25 mouse cellular contexts compared by ENCODE assay signal in genomic region chr11:31837243-31837642, GRCm38 (mm10). TPM values are rescaled to one million over a fixed set of nuclear protein-coding genes. Genes with fewer than 3 reads are reported as not detected.
A peak's percentile ranks its signal among the peaks of the same experiment; 100 is the strongest.
DNase-seq lines count a peak whose midpoint lies in the region; ATAC-seq and TF ChIP-seq lines count a peak whose summit lies in the region.
"Had no signal": no experiment of that assay in that cellular context is flagged by ENCODE, and none has a peak within 500 bp of the region (broad histone marks: within the 10 kb centered on the region; RNA-seq: fewer than 3 reads in every experiment).

No protein-coding gene starts in this region.

- no peak for DNase-seq in cerebellum, adult 11 months
- no peak for DNase-seq in gastrocnemius, adult 2 months
- no peak for DNase-seq in gastrocnemius, adult 18-20 months (ENCODE audit: low spot score)
- DNase-seq in midbrain, postnatal 0 days (ENCODE audit: low spot score) = peak; percentile 59
- DNase-seq: adrenal gland, postnatal 10 days; embryo, embryonic 11 days; gastrocnemius, postnatal 10 days; heart, postnatal 10 days; kidney, adult 11 months; kidney, postnatal 4 days; left cerebral cortex, postnatal 4 days; lung, postnatal 4 days; right cerebral cortex, adult 18-20 months; right cerebral cortex, postnatal 4 days; thymus, postnatal 25 days had no signal

- H3K4me1 ChIP-seq in midbrain, postnatal 0 days (ENCODE audit: insufficient read depth, low read length) = peaks cover 12% of the 10 kb centered on the region
- H3K4me1 ChIP-seq in midbrain, embryonic 16.5 days (ENCODE audit: control insufficient read depth, insufficient read depth, low read length) = peaks cover 14% of the 10 kb centered on the region
- H3K4me1 ChIP-seq in liver, embryonic 16.5 days (ENCODE audit: control insufficient read depth, low read depth, low read length) = peaks cover 70% of the 10 kb centered on the region

- no peak overlapping the region for H3K9ac ChIP-seq in midbrain, postnatal 0 days (replicated peaks; ENCODE audit: low read length, poor library complexity, severe bottlenecking)
- no peak overlapping the region for H3K9ac ChIP-seq in midbrain, embryonic 16.5 days (ENCODE audit: low read depth, low read length)
- no peak overlapping the region for H3K9ac ChIP-seq in liver, embryonic 16.5 days (ENCODE audit: low read depth, low read length)
- H3K9ac ChIP-seq: embryonic facial prominence, embryonic 13.5 days; heart, embryonic 12.5 days; limb, embryonic 15.5 days; neural tube, embryonic 15.5 days had no signal

- peak overlapping the region; percentile 84; the same call in 1 of the 2 replicates for H3K27ac ChIP-seq in gastrocnemius, adult 2 months
- H3K27ac ChIP-seq in midbrain, postnatal 0 days (ENCODE audit: low read depth, low read length) = no peak overlapping the region
- no peak overlapping the region for H3K27ac ChIP-seq in midbrain, embryonic 16.5 days (ENCODE audit: low read length)
- H3K27ac ChIP-seq in liver, embryonic 16.5 days (ENCODE audit: low read length) = peak overlapping the region; percentile 81; the same call in 1 of the 2 replicates
- H3K27ac ChIP-seq: embryonic facial prominence, embryonic 13.5 days; left cerebral cortex, adult 2 months; limb, embryonic 15.5 days; neural tube, embryonic 15.5 days had no signal

- H3K4me2 ChIP-seq in midbrain, postnatal 0 days (ENCODE audit: low read depth, low read length, poor library complexity, severe bottlenecking) = no peak overlapping the region
- no peak overlapping the region for H3K4me2 ChIP-seq in midbrain, embryonic 16.5 days (ENCODE audit: low read length)
- no peak overlapping the region for H3K4me2 ChIP-seq in liver, embryonic 16.5 days (ENCODE audit: low read depth, low read length)
- H3K4me2 ChIP-seq: embryonic facial prominence, embryonic 13.5 days; heart, embryonic 12.5 days; limb, embryonic 15.5 days; neural tube, embryonic 15.5 days had no signal

- 87% methylated on average over 3 of the region's 3 CpGs for WGBS in midbrain, postnatal 0 days
- WGBS in midbrain, embryonic 16.5 days = 87% methylated on average over 3 of the region's 3 CpGs
- 88% methylated on average over 3 of the region's 3 CpGs for WGBS in liver, embryonic 16.5 days (ENCODE audit: insufficient replicate concordance)

- intact Hi-C loops in gastrocnemius, adult 2 months (cut with DNase I) = no loop called here

- no peak overlapping the region for H3K4me3 ChIP-seq in gastrocnemius, adult 2 months
- no peak overlapping the region for H3K4me3 ChIP-seq in midbrain, postnatal 0 days (ENCODE audit: low read depth, low read length)
- no peak overlapping the region for H3K4me3 ChIP-seq in midbrain, embryonic 16.5 days (ENCODE audit: low read depth, low read length)
- no peak overlapping the region for H3K4me3 ChIP-seq in liver, embryonic 16.5 days (ENCODE audit: low read depth, low read length)
- H3K4me3 ChIP-seq: embryonic facial prominence, embryonic 13.5 days; erythroblast, embryonic 14.5 days; heart, embryonic 12.5 days; left cerebral cortex, adult 2 months; limb, embryonic 15.5 days; neural tube, embryonic 15.5 days had no signal

- no peaks in the 10 kb centered on the region for H3K9me3 ChIP-seq in midbrain, postnatal 0 days (ENCODE audit: low read length)
- H3K9me3 ChIP-seq in midbrain, embryonic 16.5 days (replicated peaks; ENCODE audit: control insufficient read depth, low read length, poor library complexity, severe bottlenecking) = no peaks in the 10 kb centered on the region
- no peaks in the 10 kb centered on the region for H3K9me3 ChIP-seq in liver, embryonic 16.5 days (replicated peaks; ENCODE audit: control insufficient read depth, low read length)
- H3K9me3 ChIP-seq: embryonic facial prominence, embryonic 13.5 days; heart, embryonic 12.5 days; limb, embryonic 15.5 days; neural tube, embryonic 15.5 days had no signal

- no peaks in the 10 kb centered on the region for H3K27me3 ChIP-seq in midbrain, postnatal 0 days (ENCODE audit: insufficient read depth, low read length)
- H3K27me3 ChIP-seq in midbrain, embryonic 16.5 days (ENCODE audit: control insufficient read depth, insufficient read depth, low read depth, low read length) = no peaks in the 10 kb centered on the region
- no peaks in the 10 kb centered on the region for H3K27me3 ChIP-seq in liver, embryonic 16.5 days (ENCODE audit: control insufficient read depth, insufficient read depth, low read depth, low read length)
- H3K27me3 ChIP-seq: embryonic facial prominence, embryonic 13.5 days; heart, embryonic 12.5 days; limb, embryonic 15.5 days; neural tube, embryonic 15.5 days had no signal

- TF ChIP-seq CTCF in gastrocnemius, adult 2 months (IDR thresholded peaks at IDR 0.05) = no peak
- TF ChIP-seq CTCF in midbrain, postnatal 0 days (IDR thresholded peaks at IDR 0.05) = no peak

- no peaks in the 10 kb centered on the region for H3K36me3 ChIP-seq in midbrain, postnatal 0 days (ENCODE audit: insufficient read depth, low read length)
- H3K36me3 ChIP-seq in midbrain, embryonic 16.5 days (ENCODE audit: control insufficient read depth, insufficient read depth, low read length) = no peaks in the 10 kb centered on the region
- no peaks in the 10 kb centered on the region for H3K36me3 ChIP-seq in liver, embryonic 16.5 days (ENCODE audit: control insufficient read depth, insufficient read depth)
- H3K36me3 ChIP-seq: embryonic facial prominence, embryonic 13.5 days; heart, embryonic 12.5 days; limb, embryonic 15.5 days; neural tube, embryonic 15.5 days had no signal

- ATAC-seq in cerebellum, adult (ENCODE audit: insufficient number of reproducible peaks, low FRiP score, low TSS enrichment) = 0 out of 2 replicates have a peak, but pooled peaks have one; percentile 29
- ATAC-seq in midbrain, postnatal 0 days (ENCODE audit: low FRiP score) = no peak
- ATAC-seq in midbrain, embryonic 16.5 days = no peak
- ATAC-seq in liver, embryonic 16.5 days (ENCODE audit: low read depth) = no peak
- ATAC-seq in CD4-positive, CD25-positive, alpha-beta regulatory T cell, adult 4 months = no peak

RNA-seq across cellular contexts. Expression of gene Cpeb4, which starts 34.8 kb away (rescaled TPM):
- total RNA-seq in gastrocnemius, adult 2 months (2021) = 100 to 1,000 TPM in 1 of 2 experiments, 10 to 100 TPM in 1; 95.0 to 120 TPM
- total RNA-seq in gastrocnemius, adult 18-20 months (2021) = 100 to 1,000 TPM in 1 of 2 experiments, 10 to 100 TPM in 1; 98.3 to 115 TPM
- total RNA-seq in midbrain, postnatal 0 days (2014; rRNA removed) = 103 and 124 TPM in 2 replicates
- 16.9 and 19.1 TPM in 2 replicates for polyA plus RNA-seq in midbrain, postnatal 0 days (2015; fragmentation: Nextera tagmentation; extraction: Ambion mirVana)
- polyA plus RNA-seq in midbrain, embryonic 16.5 days (2015; fragmentation: Nextera tagmentation; extraction: Ambion mirVana) = 20.1 and 21.3 TPM in 2 replicates
- polyA plus RNA-seq in liver, embryonic 16.5 days (2015; fragmentation: Nextera tagmentation; extraction: Ambion mirVana) = 20.8 and 21.0 TPM in 2 replicates
- polyA plus RNA-seq in CD4-positive, CD25-positive, alpha-beta regulatory T cell, adult 4 months (2017; shearing (Covaris generic)) = 1 to 10 TPM; 5.8 to 7.2 TPM

Comparison
In these comparisons a context has a peak if more than half of its experiments do, and no peak if none do; other contexts are left out.
1. H3K27ac ChIP-seq: peak in gastrocnemius, adult 2 months (single experiment) and liver, embryonic 16.5 days (single experiment); none in midbrain, postnatal 0 days (single experiment) and midbrain, embryonic 16.5 days (single experiment).